Mouse (Mus musculus): ENCODE results near the gene Arhgap45. TPM values are rescaled to one million over a fixed set of nuclear protein-coding genes. Genes with fewer than 3 reads are reported as not detected.

Arhgap45 gene
- total RNA-seq, 2 experiments from 2014 or later = 3.3 to 4.0 TPM

GRCm38 (mm10) chr10:80003374-80004232, 12.8 kb upstream of the Arhgap45 start:
- intact Hi-C loops (cut with DNase I) = no loop called here
- no peak for DNase-seq (ENCODE audit: low spot score in 2 of 2)

DNA sequence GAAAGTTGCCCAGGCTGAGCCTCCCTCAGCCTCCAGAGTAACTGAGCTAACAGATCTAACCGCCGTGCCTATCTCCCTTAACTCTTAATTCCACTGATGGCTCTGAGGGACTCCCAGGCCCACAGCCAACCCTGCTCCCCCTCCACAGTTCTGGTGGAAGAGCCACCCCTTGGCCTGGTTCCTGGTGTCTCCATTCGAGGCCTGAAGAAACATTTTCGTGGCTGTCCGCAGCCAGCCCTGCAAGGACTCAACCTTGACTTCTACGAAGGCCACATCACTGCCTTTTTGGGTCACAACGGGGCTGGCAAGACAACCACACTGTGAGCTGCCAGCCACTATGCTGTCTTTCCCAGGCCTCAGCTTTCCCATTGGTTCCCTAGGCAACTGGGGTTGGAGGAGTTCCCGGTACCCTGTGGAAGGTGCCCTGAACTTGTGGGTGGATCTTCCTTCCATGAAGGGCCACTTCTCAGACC, 12.2 kb upstream of the Arhgap45 start:
- intact Hi-C loops (cut with DNase I) = no loop called here
- DNase-seq (ENCODE audit: low spot score in 2 of 2) = no peak

- intact Hi-C loops (cut with DNase I) = no loop called here
- DNase-seq (ENCODE audit: low spot score in 2 of 2) = no peak
These were observed 4.7 kb upstream of the Arhgap45 start for GRCm38 (mm10) chr10:80011740-80012139.

- DNase-seq (ENCODE audit: low spot score in 2 of 2) = no peak
- intact Hi-C loops (cut with DNase I) = no loop called here
These were observed 2.8 kb upstream of the Arhgap45 start for GRCm38 (mm10) chr10:80013609-80014008.

DNA sequence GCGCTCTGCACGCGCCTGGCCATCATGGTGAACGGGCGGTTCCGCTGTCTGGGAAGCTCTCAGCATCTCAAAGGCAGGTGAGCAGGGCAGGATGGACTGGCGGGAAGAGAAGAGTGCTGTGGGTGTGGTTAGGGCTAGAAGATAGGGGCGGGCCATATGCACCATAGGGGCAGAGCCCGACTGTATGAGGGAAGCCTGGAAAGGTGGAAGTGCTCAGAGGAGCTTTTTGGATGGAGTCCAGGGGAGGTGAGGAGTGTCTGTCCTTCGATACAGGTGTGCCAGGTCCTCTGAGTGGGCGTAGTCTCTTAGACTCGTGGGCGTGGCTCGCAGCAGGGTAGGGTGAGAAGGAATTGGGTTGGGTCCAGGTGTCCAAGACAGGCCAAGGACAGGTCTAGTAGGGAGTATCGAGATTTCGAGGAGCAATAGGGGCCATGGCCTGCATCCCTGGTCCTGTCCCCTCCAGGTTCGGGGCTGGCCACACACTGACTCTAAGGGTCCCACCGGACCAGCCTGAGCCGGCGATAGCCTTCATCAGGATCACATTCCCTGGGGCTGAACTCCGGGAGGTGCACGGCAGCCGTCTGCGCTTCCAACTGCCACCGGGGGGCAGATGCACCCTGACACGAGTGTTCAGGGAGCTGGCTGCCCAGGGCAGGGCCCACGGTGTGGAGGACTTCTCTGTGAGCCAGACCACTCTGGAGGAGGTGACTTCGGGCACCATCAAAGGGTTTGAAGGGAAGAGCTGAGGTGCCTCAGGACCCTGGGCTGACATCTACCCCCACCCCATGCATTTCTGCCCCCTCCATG, 1.8 kb upstream of the Arhgap45 start:
- no peak for DNase-seq (ENCODE audit: low spot score in 2 of 2)
- intact Hi-C loops (cut with DNase I) = no loop called here

DNA sequence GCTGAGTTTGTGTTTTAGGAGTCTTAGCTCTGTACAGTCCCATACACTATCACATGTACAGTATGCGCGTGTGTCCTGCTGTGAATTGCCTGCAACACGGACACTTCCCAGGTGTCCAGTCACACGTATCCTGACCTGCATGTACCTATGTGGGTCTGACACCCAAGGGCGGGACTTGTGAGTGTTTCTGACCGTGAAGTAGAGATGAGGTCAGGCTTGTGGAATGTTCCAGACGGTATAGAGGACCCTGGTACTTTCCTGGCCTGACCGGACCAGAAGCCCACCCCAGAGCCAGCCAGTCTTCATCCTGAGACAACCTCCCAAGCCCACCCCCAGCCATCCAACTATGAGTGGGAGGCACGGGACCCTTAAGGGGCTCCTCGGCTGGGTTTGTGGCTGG, 870 bp upstream of the Arhgap45 start:
- DNase-seq (ENCODE audit: low spot score in 2 of 2) = no peak
- intact Hi-C loops (cut with DNase I) = no loop called here

GRCm38 (mm10) chr10:80016931-80017330, 478 bp downstream of the Arhgap45 start:
- no peak for DNase-seq (ENCODE audit: low spot score in 2 of 2)

DNA sequence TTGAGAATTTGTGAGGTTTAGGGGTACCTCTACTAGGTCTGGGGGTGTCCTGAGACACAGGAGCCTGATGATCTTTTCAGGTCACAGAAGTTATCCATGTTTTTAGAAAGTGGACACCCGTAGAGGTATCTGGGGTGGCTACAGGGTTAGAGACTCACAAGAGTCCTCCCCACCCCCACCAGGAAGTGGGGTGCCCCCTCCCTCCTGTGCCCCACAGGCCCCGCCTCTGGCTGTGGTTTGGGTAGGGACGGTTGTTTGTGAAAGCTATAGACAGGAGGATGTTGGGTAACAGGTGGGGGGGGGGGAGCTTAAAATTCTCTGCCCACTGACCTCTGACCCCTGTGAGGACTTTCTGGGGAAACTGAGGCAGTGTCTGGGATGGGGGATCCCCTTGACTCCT, 908 bp downstream of the Arhgap45 start:
- DNase-seq (ENCODE audit: low spot score in 2 of 2) = no peak
- intact Hi-C loops (cut with DNase I) = no loop called here

More at GRCm38 (mm10) chr10:80016931-80017330, 478 bp downstream of the Arhgap45 start:
- intact Hi-C loops (cut with DNase I) = no loop called here

- intact Hi-C loops (cut with DNase I) = no loop called here
- DNase-seq (ENCODE audit: low spot score in 2 of 2) = no peak
These were observed 1.3 kb downstream of the Arhgap45 start for GRCm38 (mm10) chr10:80017771-80018170.

GRCm38 (mm10) chr10:80018739-80019297, 2.4 kb downstream of the Arhgap45 start:
- DNase-seq (ENCODE audit: low spot score in 2 of 2) = peak in 1 of 2 experiments; percentile 39

DNA sequence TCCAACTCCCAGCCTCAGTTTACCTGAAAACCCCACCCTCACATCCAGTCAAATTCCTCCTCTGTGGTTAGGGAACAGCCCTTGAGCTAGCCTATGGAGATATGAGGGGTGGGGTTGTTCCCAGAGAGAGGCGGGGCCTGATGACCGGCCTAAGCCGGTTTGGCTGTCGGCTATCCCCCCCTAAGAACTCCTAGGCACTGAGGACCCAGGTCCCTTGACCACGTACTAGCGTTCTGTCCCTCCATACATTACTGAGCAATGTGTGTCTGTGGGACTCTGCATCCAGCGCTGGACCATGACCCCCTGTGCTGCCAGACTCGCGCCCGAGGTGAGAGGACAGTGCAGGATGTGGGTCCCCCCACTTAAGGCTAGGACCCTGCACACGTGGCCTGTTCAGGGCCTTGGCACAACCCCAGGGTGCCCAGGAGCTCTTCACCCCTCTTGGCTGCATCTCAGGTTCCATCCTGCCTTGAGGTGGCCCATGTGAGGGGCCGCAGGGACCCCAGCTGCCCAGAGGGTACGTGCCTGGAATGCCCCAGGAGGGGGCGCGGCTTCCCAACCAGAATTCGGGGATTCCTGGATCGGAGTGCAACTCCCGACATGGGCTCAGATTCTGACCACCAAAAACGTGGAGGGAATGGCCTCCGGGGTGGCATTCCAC, 3.1 kb downstream of the Arhgap45 start:
- no peak for DNase-seq (ENCODE audit: low spot score in 2 of 2)
- intact Hi-C loops (cut with DNase I) = no loop called here

More at GRCm38 (mm10) chr10:80018739-80019297, 2.4 kb downstream of the Arhgap45 start:
- intact Hi-C loops (cut with DNase I) = no loop called here

- no peak for DNase-seq (ENCODE audit: low spot score in 2 of 2)
- intact Hi-C loops (cut with DNase I) = no loop called here
These were observed 3.7 kb downstream of the Arhgap45 start for GRCm38 (mm10) chr10:80020191-80020590.

DNA sequence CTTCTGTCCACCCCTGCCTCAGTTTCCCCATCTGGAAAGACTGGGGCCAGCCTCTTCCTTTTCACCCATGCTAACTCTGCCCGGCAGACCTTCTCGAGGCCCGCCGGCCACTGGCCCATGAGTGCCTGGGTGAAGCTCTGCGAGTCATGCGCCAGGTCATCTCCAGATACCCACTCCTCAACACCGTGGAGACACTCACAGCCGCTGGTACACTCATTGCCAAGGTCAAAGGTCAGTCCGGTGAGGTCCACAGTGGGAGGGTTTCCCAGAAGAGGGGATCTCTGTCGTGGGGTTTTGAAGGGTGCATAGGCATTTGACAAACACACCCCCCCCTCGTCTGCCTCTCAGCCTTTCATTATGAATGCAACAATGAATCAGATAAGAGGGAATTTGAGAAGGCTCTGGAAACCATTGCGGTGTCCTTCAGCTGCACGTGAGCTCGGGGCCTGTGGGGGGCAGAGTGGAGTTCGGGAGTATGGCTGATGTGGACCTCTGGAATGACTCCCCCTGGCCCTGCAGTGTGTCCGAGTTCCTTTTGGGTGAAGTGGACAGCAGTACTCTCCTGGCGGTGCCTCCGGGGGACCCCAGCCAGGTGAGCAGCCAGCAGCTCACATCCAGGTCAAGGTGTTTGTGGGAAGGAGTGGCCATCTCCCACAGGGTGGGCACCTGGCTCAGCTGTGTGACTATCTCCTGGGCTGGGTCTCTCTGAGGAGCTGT, 4.3 kb downstream of the Arhgap45 start:
- intact Hi-C loops (cut with DNase I) = no loop called here
- DNase-seq (ENCODE audit: low spot score in 2 of 2) = no peak

GRCm38 (mm10) chr10:80021320-80021641, 4.8 kb downstream of the Arhgap45 start:
- no peak for DNase-seq (ENCODE audit: low spot score in 2 of 2)
- intact Hi-C loops (cut with DNase I) = no loop called here

DNA sequence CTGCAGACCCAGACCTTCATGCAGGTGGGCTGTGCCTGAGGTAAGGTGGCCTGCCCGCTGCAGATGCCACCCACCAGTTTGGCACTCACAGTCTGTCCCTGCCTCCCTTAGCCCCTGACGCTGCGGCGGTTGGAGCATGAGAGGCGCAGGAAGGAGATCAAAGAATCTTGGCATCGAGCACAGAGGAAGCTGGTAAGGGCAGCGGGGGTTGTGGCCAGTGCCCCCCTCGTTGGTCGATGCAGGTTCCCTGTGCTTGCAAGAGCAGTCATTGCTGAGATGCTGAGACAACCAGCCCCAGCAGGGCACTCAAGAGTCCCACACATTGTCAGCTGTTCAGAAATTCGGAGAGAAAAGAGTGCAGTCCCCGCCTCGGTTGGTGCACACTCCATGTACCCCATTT, 5.7 kb downstream of the Arhgap45 start:
- intact Hi-C loops (cut with DNase I) = no loop called here
- DNase-seq (ENCODE audit: low spot score in 2 of 2) = no peak

DNA sequence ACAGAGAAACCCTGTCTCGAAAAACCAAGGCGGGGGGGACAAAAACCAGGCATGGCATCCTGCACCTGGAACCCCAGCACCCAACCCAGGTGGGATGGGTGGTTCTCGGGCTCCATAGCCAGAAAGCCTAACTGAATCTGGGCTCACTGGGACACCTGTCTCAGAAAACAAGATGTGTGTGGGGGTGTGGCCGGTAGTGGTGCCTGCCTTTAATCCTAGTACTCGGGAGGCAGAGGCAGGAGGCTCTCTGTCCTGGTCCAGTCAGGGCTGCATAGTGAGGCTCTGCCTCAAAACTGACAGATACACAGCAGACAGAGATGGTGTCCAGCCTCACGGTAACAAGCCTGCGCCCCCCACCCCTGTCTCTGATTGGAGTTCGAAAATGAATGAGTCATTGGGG, 6.4 kb downstream of the Arhgap45 start:
- intact Hi-C loops (cut with DNase I) = no loop called here
- DNase-seq (ENCODE audit: low spot score in 2 of 2) = no peak

GRCm38 (mm10) chr10:80023758-80024157, 7.3 kb downstream of the Arhgap45 start:
- intact Hi-C loops (cut with DNase I) = no loop called here

DNA sequence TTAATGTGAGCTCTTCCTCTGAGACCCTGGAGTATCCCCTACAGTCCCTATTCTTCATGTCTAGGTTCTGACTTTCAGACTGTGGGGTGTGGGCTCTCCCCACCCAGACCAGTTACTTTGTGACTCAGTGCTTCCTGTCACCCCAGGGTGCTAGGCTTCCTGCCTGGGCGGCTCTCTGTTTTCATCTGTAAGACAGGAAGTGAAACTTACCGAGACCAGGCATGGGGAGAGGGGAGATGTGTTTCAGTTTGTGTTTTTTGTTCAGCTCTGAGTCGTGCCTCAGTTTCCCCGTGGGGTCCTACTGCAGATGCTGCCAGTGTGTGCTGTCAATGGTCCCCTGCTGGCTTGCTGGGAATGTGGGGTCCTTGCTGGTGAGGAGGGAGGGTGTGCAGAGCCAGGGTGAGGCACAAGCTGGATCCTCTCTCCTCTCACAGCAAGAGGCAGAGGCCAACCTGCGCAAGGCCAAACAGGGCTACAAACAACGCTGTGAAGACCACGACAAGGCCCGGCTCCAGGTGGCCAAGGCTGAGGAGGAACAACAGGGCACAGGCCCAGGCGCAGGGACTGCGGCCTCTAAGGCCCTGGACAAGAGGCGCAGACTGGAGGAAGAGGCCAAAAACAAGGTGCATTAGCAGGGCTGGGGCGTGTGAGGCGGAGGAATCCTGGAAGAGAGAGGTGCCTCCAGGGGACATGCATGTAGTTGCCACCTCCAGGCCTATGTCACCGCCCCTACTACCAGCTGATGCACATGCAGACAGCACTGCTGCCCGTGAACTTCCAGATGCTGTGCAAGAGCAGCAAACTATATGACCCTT, 8.0 kb downstream of the Arhgap45 start:
- DNase-seq (ENCODE audit: low spot score in 2 of 2) = no peak
- intact Hi-C loops (cut with DNase I) = no loop called here

More at GRCm38 (mm10) chr10:80023758-80024157, 7.3 kb downstream of the Arhgap45 start:
- DNase-seq (ENCODE audit: low spot score in 2 of 2) = no peak
